ENCODE assay signal across 27 mouse cellular contexts in the genomic region with DNA sequence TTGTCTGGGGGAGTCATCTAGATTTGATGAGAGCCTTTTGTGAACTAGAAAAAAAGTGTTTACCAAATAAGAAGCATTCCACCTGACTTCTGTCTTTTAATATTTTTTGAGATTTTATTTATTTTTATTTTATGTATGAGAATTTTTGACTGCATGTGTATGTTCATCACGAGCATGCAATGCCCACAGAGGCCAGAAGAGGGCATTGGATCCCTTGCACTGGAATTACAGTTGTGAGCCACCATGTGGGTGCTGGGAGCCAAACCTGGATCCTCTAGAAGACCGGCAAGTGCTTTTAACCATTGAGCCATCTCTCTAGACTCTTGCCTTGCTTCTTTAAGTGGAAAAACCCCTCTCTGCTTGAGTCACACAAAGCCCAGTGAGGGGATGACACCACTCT. TPM values are rescaled to one million over a fixed set of nuclear protein-coding genes. Genes with fewer than 3 reads are reported as not detected.
DNase-seq lines count a peak whose midpoint lies in the region; ATAC-seq and TF ChIP-seq lines count a peak whose summit lies in the region.
"Had no signal": no experiment of that assay in that cellular context is flagged by ENCODE, and none has a peak within 500 bp of the region (broad histone marks: within the 10 kb centered on the region; RNA-seq: fewer than 3 reads in every experiment).

No protein-coding gene starts in this region.

- no peak overlapping the region for H3K27ac ChIP-seq in liver, embryonic 14.5 days
- H3K27ac ChIP-seq in liver, embryonic 11.5 days (ENCODE audit: low read depth, low read length): no peak overlapping the region
- H3K27ac ChIP-seq: embryonic facial prominence, embryonic 10.5 days; heart, embryonic 10.5 days; hindbrain, embryonic 15.5 days; left cerebral cortex, adult 2 months; neural tube, embryonic 12.5 days had no signal

- no peak overlapping the region for H3K4me3 ChIP-seq in liver, embryonic 14.5 days (ENCODE audit: insufficient read depth in 1 of 2, low read depth in 2 of 2, low read length in 2 of 2)
- H3K4me3 ChIP-seq in liver, embryonic 11.5 days (ENCODE audit: low read depth, low read length): no peak overlapping the region
- H3K4me3 ChIP-seq: embryonic facial prominence, embryonic 10.5 days; heart, embryonic 10.5 days; hindbrain, embryonic 15.5 days; left cerebral cortex, adult 2 months; megakaryocyte, embryonic 14.5 days; neural tube, embryonic 12.5 days had no signal

- H3K4me1 ChIP-seq in liver, embryonic 14.5 days (replicated peaks; ENCODE audit: control insufficient read depth in 2 of 2, insufficient read depth in 2 of 2, low read length in 1 of 2): no peaks in the 10 kb centered on the region
- no peaks in the 10 kb centered on the region for H3K4me1 ChIP-seq in liver, embryonic 11.5 days (replicated peaks; ENCODE audit: control insufficient read depth, insufficient read depth, low read length)
- H3K4me1 ChIP-seq: hindbrain, embryonic 15.5 days; megakaryocyte, embryonic 14.5 days had no signal

- H3K27me3 ChIP-seq in liver, embryonic 14.5 days (ENCODE audit: control insufficient read depth, insufficient read depth, low read length): no peaks in the 10 kb centered on the region
- H3K27me3 ChIP-seq in liver, embryonic 11.5 days (replicated peaks; ENCODE audit: control insufficient read depth, insufficient read depth, low read length): no peaks in the 10 kb centered on the region
- H3K27me3 ChIP-seq: hindbrain, embryonic 15.5 days; megakaryocyte, embryonic 14.5 days; neural tube, embryonic 12.5 days had no signal

- ATAC-seq in liver, embryonic 14.5 days (ENCODE audit: insufficient read depth): no peak
- no peak for ATAC-seq in liver, embryonic 11.5 days (replicated peaks; ENCODE audit: low FRiP score)
- ATAC-seq: CD4-positive, CD25-positive, alpha-beta regulatory T cell, adult 4 months; forebrain, embryonic 16.5 days; intestine, embryonic 16.5 days; liver, postnatal 0 days had no signal

- TF ChIP-seq EP300 in liver, embryonic 14.5 days (IDR thresholded peaks at IDR 0.05; ENCODE audit: low read depth): no peak

- DNase-seq in heart, adult 11 months: peak; percentile 84
- no peak for DNase-seq in heart, adult 8-10 months (ENCODE audit: low spot score)
- no peak for DNase-seq in liver, embryonic 14.5 days (ENCODE audit: low read depth in 3 of 3, low spot score in 3 of 3)
- no peak for DNase-seq in liver, embryonic 11.5 days (ENCODE audit: low spot score)
- DNase-seq in ES-CJ7 (ENCODE audit: low read depth, low spot score) (peak; percentile 27), ZHBTc4 (ENCODE audit: low read depth, low spot score) (peak; percentile 26)
- DNase-seq in thymus, adult 18-20 months: no peak
- DNase-seq: adrenal gland, postnatal 36 days; cerebellum, adult 11 months; cerebellum, postnatal 10 days; gastrocnemius, postnatal 25 days; kidney, adult 9 months; kidney, postnatal 25 days; liver, postnatal 0 days; midbrain, embryonic 14.5 days; retina, postnatal 1 day; right cerebral cortex, postnatal 25 days had no signal

- peak; percentile 10; the same call in 1 of the 2 replicates for TF ChIP-seq CTCF in liver, embryonic 14.5 days (IDR thresholded peaks at IDR 0.05; ENCODE audit: low read depth)

- H3K4me2 ChIP-seq in liver, embryonic 14.5 days (ENCODE audit: low read depth): no peak overlapping the region
- H3K4me2 ChIP-seq in liver, embryonic 11.5 days: no peak overlapping the region
- H3K4me2 ChIP-seq: hindbrain, embryonic 15.5 days; neural tube, embryonic 12.5 days had no signal

- no peak overlapping the region for H3K9ac ChIP-seq in liver, embryonic 14.5 days (replicated peaks)
- H3K9ac ChIP-seq in liver, embryonic 11.5 days (ENCODE audit: low read depth, low read length): no peak overlapping the region
- H3K9ac ChIP-seq: hindbrain, embryonic 15.5 days; liver, postnatal 0 days; neural tube, embryonic 12.5 days had no signal

- no peaks in the 10 kb centered on the region for H3K9me3 ChIP-seq in liver, embryonic 14.5 days (ENCODE audit: control insufficient read depth, low read length)
- peaks cover 3% of the 10 kb centered on the region; the same call in 1 of the 2 replicates for H3K9me3 ChIP-seq in liver, embryonic 11.5 days (ENCODE audit: control insufficient read depth, low read length)
- H3K9me3 ChIP-seq: embryonic facial prominence, embryonic 10.5 days; heart, embryonic 10.5 days; hindbrain, embryonic 15.5 days had no signal

- 62% methylated on average over 2 of the region's 2 CpGs for WGBS in liver, embryonic 14.5 days (ENCODE audit: insufficient replicate concordance)
- 88% methylated on average over 2 of the region's 2 CpGs for WGBS in liver, embryonic 11.5 days

- no peaks in the 10 kb centered on the region for H3K36me3 ChIP-seq in liver, embryonic 14.5 days (replicated peaks; ENCODE audit: control insufficient read depth, insufficient read depth, low read depth)
- H3K36me3 ChIP-seq in liver, embryonic 11.5 days (ENCODE audit: control insufficient read depth, insufficient read depth, low read length): no peaks in the 10 kb centered on the region
- H3K36me3 ChIP-seq: embryonic facial prominence, embryonic 10.5 days; heart, embryonic 10.5 days; hindbrain, embryonic 15.5 days; neural tube, embryonic 12.5 days had no signal

RNA-seq across cellular contexts. Expression of a gene that starts 29.7 kb away (rescaled TPM):
- under 1 TPM in 3 of 4 experiments, not detected in 1; 0.05 to 0.09 (median 0.06) TPM for total RNA-seq in heart, adult 8-10 months (2022)
- 0.02 TPM in 1 of 2 replicates, not detected in the other for polyA plus RNA-seq in liver, embryonic 14.5 days (2012; rRNA removed)
- polyA plus RNA-seq in liver, embryonic 14.5 days (2014; fragmentation: Nextera tagmentation; extraction: Ambion mirVana): 0.03 and 0.09 TPM in 2 replicates
- not detected in 2 replicates for polyA plus RNA-seq in liver, embryonic 11.5 days (2014; fragmentation: Nextera tagmentation; extraction: Ambion mirVana)
- total RNA-seq: hematopoietic stem cell, adult 5-6 weeks had no signal
- polyA plus RNA-seq: CD4-positive, CD25-positive, alpha-beta regulatory T cell, adult 4 months had no signal

Comparison
In these comparisons a context has a peak if more than half of its experiments do, and no peak if none do; other contexts are left out.
1. DNase-seq: peak in heart, adult 11 months (single experiment), ES-CJ7 (single experiment) and ZHBTc4 (single experiment); none in heart, adult 8-10 months (single experiment), liver, embryonic 14.5 days (0 of 3), liver, embryonic 11.5 days (single experiment) and thymus, adult 18-20 months (0 of 2).